Mouse (Mus musculus) macrophage (primary cell): Measurements from ENCODE around the gene Wars. TPM values are rescaled to one million over a fixed set of nuclear protein-coding genes. Genes with fewer than 3 reads are reported as not detected.

ENCODE experiments used
- H3K27ac ChIP-seq: fragments of 350-480 bp; formaldehyde crosslinking; 2 replicates; pipeline ENCODE4 v1.9.0; 2021
- H3K36me3 ChIP-seq: fragments of 350-480 bp; formaldehyde crosslinking; 2 replicates; pipeline ENCODE4 v1.9.0; 2021; ENCODE audit errors: inconsistent target
- H3K4me3 ChIP-seq: fragments of 350-480 bp; formaldehyde crosslinking; 2 replicates; pipeline ENCODE4 v1.9.0; 2021; ENCODE audit errors: inconsistent target
- H3K79me2 ChIP-seq: fragments of 350-480 bp; formaldehyde crosslinking; 2 replicates; pipeline ENCODE4 v1.9.0; 2021; ENCODE audit errors: inconsistent target
- WGBS: methylation state at CpG from one replicate; pipeline ENCODE4 v1.1.7; 2026; ENCODE audit warnings: inconsistent platforms; ENCODE audit not compliant: missing documents; 5-methylcytosine and 5-hydroxymethylcytosine counted together
- polyA plus RNA-seq: library from polyadenylated mRNA; stranded (reverse); fragments of 250-400 nt; gene quantifications from 3 replicates; pipeline ENCODE4 v1.2.4, GENCODE M21; 2018; ENCODE audit warnings: inconsistent platforms

The Wars gene
- polyA plus RNA-seq, 1 experiment from 2014 or later: 29.2 TPM

DNA sequence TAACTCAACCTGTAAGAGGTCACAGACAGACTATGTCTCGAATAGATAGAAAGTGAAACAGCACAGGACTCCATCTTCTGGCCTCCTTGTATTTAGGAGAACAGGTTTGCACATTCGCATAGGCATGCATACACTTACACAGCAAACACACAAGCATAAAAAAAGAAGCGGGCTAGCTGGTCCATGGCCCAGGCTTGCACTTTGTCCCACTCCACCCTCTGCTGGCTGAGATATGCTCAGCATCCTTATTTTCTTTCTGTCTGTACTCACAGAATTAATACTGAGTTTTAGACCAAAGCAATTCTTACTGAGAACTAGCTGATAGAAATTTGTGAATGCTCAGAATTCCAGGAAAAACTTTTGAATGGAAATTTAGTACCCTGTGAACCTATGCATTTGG, 2.0 kb upstream of the Wars start:
- Histone ChIP-seq H3K27ac (no peak overlapping the region), H3K36me3 (0 out of 2 replicates have a peak, but pooled peaks cover 10% of the 10 kb centered on the region), H3K4me3 (no peak overlapping the region), H3K79me2 (peaks cover 23% of the 10 kb centered on the region)
- WGBS: 45% methylated on average over 2 of the region's 3 CpGs

- peaks cover 39% of the 10 kb centered on the region for H3K79me2 ChIP-seq
- H3K4me3 ChIP-seq: peak overlapping the region; percentile 84
- peak overlapping the region; percentile 38 for H3K27ac ChIP-seq
- peaks cover 18% of the 10 kb centered on the region; the same call in 1 of the 2 replicates for H3K36me3 ChIP-seq
- 1% methylated on average over 5 of the region's 7 CpGs for WGBS
These were observed 450 bp upstream of the Wars start for GRCm38 (mm10) chr12:108894432-108894816.

DNA sequence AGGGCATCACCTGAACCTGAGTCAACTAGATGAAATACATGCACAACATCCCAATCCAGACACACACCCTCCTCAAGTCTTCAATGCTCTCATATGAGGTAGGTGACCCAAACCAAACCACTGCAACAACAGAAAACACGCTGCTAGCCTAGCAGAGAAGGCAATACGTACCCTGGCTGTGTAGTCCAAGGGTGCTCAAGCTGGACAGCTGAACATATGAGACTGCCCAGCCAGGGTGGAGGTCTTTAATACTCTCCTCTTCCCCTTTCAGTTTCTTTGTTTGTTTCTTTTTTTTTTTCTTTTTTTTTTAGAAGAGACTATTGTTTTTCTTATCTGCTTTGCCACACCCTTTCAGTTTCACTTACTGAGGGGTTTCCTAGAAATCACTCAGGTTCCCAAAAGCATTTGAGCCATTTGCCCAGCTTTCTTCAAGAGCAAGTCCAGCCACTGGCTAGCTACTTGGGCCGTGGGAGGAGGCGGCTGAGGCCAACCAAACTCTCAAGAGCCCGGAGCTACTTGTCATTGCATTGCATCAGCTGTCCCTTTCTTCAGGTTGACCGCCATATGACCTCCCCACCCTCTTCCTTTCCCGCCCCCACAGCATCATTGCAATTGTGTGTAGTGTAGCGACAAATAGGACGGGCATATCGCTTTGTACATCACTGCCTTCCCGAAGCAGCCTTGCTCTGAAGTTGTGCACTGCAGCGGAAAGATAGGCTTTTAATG, 822 bp downstream of the Wars start, which contains the start of gene Wdr25:
Gene Wdr25 (plus strand): TSS at position 643 of the 726 bp plus-strand sequence.
- peak within 1 kb of the TSS; percentile 55 for H3K27ac ChIP-seq
- WGBS: 16% methylated on average over 12 of the region's 12 CpGs
- H3K79me2 ChIP-seq: peaks cover 43% of the 10 kb centered on the region
- H3K36me3 ChIP-seq: peaks cover 14% of the 10 kb centered on the region; the same call in 1 of the 2 replicates
- peak within 1 kb of the TSS; percentile 84 for H3K4me3 ChIP-seq

DNA sequence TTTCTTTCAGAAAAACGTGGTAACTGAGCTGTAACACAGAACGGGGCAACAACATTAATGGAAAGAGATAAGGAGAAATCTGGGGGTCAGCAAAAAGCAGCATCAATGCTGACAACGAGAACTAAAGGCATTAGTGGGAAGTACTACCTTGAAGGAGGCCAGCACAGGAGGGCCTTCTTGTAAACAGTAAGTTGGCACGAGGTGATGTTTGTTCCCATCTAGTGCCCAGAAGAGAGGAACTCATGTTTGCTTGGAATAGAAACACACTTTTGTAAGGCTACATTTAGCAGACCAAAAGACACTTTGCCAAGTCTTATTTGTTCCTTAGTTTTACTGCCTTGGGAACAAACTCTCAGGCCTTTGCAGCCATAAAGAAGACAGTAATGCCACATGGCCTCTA, 5.3 kb downstream of the Wars start:
- 89% methylated on average over 4 of the region's 4 CpGs for WGBS
- H3K27ac ChIP-seq: no peak overlapping the region
- peaks cover 52% of the 10 kb centered on the region for H3K36me3 ChIP-seq
- no peak overlapping the region for H3K4me3 ChIP-seq
- peaks cover 43% of the 10 kb centered on the region for H3K79me2 ChIP-seq

DNA sequence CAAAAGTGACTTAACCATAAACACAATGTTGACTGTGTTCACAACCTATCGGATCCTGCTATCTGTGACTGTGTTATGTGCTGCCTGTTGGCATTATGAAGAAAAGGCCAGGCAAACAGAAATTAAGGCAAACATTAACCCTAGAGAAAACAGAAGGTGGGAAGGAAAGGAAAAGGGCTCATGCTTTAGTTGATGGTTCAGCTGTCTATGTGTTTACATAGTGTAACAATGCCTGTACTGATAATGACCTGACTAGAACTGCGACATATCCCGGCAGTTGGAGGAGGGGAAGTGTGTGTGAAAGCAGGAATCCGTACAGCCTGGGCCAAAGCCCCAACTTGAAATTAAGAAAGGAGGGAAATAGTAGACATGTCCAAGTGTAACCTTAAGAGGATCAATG, 6.9 kb downstream of the Wars start:
- Histone ChIP-seq H3K36me3 (peaks cover 68% of the 10 kb centered on the region), H3K79me2 (peaks cover 30% of the 10 kb centered on the region), H3K27ac (no peak overlapping the region), H3K4me3 (no peak overlapping the region)
- WGBS: 95% methylated on average over 4 of the region's 4 CpGs

- H3K79me2 ChIP-seq: peaks cover 18% of the 10 kb centered on the region
- H3K27ac ChIP-seq: no peak overlapping the region
- H3K4me3 ChIP-seq: no peak overlapping the region
- peaks cover 79% of the 10 kb centered on the region for H3K36me3 ChIP-seq
- 92% methylated on average over 1 of the region's 1 CpGs for WGBS
These were observed 8.1 kb downstream of the Wars start for GRCm38 (mm10) chr12:108885906-108886305.

GRCm38 (mm10) chr12:108882776-108883175, 11.2 kb downstream of the Wars start:
- Histone ChIP-seq H3K36me3 (peaks cover 94% of the 10 kb centered on the region), H3K4me3 (no peak overlapping the region), H3K79me2 (no peaks in the 10 kb centered on the region; the same call in 1 of the 2 replicates), H3K27ac (no peak overlapping the region)
- 92% methylated on average over 8 of the region's 8 CpGs for WGBS

DNA sequence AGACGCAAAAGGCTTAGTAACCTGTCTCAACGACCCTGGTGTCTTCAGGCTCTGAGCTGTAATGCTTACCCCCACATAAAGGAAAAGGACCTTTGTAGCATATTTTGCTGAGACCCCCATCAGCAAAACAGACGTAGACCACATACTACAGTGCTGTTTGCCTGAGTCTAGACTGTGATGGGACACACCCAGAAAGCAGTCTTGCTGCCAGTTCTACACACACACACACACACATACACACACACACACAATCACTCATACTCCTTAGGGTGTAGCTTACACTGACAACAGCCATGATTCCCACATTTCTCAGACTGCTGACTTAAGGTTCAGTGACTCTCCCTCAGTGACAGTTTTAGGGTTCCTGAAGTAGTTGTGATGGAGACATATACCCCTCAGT, 12.8 kb downstream of the Wars start:
- Histone ChIP-seq H3K4me3 (no peak overlapping the region), H3K27ac (no peak overlapping the region), H3K36me3 (peaks cover 85% of the 10 kb centered on the region), H3K79me2 (no peaks in the 10 kb centered on the region; the same call in 1 of the 2 replicates)
- WGBS: 94% methylated on average over 3 of the region's 3 CpGs

DNA sequence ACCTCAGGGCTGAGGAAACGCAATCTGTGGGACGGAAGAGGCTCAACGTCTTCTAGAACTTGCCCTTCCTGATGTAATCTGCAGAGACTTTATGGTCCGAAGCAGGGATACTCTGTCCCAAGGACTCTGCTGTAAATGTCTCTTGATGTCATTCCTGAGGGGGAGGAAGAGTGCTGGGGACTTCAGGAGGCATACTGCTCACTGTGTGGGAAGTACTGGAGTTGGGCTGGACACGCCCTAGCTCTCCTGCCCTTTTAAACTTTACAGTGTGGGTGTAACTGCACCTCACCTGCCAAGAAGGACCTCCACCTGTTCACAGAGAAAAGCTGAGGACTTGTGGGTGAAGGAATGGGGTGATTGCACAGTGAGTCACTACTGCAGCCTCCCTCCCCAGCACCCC, 13.4 kb downstream of the Wars start:
- Histone ChIP-seq H3K36me3 (peaks cover 85% of the 10 kb centered on the region), H3K4me3 (no peak overlapping the region), H3K27ac (no peak overlapping the region), H3K79me2 (no peaks in the 10 kb centered on the region; the same call in 1 of the 2 replicates)
- 87% methylated on average over 5 of the region's 5 CpGs for WGBS

DNA sequence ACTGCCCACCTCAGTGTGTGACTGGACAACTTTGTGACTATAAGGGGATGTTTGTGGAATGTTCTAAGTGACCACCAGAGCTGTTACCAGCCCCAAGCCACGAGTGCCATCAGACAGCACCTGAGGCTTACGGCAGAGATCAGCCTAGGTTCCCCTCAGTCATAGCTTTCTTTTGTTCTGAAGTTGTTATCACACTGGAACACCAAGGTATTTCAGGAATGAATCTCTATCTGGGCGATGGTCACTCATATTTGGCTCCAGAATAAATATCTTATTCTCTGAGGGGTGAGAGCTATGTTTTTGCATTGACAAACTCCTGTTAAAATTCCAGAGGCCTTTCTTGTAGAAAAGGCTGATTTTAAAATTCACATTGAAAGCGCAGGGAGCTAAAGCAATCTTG, 14.8 kb downstream of the Wars start:
- 99% methylated on average over 4 of the region's 4 CpGs for WGBS
- Histone ChIP-seq H3K79me2 (no peaks in the 10 kb centered on the region; the same call in 1 of the 2 replicates), H3K4me3 (no peak overlapping the region), H3K27ac (no peak overlapping the region), H3K36me3 (peaks cover 87% of the 10 kb centered on the region)

DNA sequence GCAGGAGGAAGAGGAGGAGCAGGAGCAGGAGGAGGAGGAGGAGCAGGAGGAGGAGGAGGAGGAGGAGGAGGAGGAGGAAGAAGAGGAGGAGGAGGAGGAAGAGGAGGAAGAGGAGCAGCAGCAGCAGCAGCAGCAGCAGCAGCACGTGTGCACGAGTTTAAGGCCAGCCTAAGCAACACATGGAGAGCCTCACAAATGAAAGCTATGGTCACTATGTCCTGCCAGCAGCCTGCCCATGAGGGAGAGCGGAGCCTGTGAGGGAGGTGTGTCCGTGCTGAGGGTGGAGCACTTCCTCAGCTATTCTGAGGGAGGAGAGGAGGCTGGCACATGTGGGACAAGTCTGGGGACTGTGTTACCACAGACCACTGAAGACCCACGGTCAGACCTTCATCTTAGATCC, 20.9 kb downstream of the Wars start:
- Histone ChIP-seq H3K36me3 (peaks cover 80% of the 10 kb centered on the region), H3K27ac (no peak overlapping the region), H3K4me3 (no peak overlapping the region), H3K79me2 (no peaks in the 10 kb centered on the region)
- 90% methylated on average over 5 of the region's 5 CpGs for WGBS

DNA sequence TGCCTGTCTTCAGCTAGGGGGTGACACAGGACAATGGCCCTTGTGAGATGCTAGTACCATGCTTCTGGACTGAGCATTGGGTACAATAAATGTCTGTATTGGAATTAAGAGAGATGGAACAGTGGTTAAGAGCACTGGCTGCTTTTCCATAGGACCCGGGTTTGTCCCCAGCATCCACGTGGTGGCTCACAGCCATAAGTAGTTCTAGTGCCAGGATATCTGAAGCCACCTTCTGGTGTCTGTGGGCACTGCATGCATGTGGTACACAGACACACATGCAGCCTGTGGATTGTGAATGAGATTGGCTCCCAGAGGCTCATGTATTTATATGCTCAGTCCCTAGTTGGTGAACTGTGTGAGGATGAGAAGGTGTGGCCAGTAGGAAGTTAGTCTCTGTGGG, 24.4 kb downstream of the Wars start:
- Histone ChIP-seq H3K27ac (no peak overlapping the region), H3K36me3 (peaks cover 90% of the 10 kb centered on the region), H3K4me3 (no peak overlapping the region), H3K79me2 (no peaks in the 10 kb centered on the region)
- 89% methylated on average over 2 of the region's 2 CpGs for WGBS

DNA sequence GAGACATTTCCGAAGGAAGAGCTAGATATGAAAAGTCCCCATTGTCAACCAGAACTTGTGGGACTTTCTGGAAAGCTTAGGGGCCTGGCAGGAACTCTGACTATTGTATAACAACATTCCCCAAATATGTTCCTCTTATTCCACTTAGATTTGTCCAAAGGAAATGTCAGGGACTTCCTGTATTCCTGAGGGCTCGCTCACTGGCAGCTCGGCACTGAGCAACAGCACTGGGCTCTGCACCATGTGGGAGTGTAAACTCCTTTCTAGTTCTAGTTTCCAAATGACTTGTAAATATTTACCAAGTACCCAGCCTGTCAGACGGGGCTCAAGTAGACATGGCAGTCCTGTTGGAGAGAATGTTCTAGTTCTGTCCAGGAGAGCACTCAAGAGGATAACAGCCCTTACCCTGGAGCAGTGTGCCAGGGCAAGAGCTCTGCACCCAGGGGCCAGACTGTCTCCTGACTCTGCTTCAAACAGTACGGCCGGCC, 28.9 kb downstream of the Wars start:
- H3K27ac ChIP-seq: no peak overlapping the region
- H3K4me3 ChIP-seq: no peak overlapping the region
- H3K79me2 ChIP-seq: no peaks in the 10 kb centered on the region
- H3K36me3 ChIP-seq: peaks cover 96% of the 10 kb centered on the region
- WGBS: 93% methylated on average over 6 of the region's 6 CpGs

DNA sequence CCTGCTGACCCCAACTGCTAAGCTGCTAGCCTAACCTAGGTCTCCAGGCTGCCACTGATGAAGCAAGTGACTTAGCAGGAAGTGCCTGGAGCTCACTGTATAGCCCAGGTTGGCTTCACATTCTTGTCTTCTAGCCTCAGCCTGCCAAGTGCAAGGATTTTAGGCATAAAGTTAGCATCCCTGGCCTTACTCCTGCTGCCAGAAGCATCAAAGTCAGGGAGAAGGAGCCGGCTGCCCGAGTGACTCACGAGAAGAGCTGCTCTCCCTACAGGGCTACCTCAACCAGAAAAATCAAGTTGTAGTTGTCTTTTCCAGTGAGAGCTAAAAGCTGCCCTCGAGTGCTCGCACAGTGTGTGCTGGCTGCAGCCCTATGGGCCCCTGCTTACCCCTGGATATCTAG, 35.5 kb downstream of the Wars start:
- peaks cover 37% of the 10 kb centered on the region for H3K36me3 ChIP-seq
- no peak overlapping the region for H3K27ac ChIP-seq
- H3K4me3 ChIP-seq: no peak overlapping the region
- H3K79me2 ChIP-seq: no peaks in the 10 kb centered on the region
- WGBS: 89% methylated on average over 5 of the region's 5 CpGs

DNA sequence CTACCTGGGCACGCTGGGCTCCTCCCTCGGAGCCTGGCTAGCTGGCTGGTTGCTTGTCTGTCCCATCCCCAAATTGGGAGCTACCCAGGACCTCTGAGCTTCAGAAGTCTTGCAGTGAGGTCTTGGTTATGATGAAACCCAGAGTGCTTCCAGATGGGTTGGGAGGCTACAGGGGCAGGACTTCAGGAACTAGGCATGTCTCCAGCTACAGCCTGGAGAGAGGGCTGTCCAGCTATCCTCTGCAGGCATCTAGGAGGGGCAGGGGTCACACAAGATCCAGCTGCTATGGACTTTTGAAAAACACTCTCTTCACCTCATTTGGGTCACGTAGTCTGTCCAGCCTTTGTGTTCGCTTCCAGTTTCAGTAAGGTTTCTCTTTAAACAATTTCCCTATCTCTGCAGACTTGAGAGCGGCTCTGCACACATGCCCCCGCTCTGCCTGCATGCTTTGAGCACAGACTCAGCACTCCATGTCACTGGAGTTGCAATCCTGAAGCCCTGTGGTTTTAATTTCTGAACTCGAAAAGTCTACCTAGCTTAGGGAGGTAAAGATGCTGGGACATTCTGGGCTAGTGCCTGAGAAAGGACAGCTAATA, 36.3 kb downstream of the Wars start:
- Histone ChIP-seq H3K79me2 (no peaks in the 10 kb centered on the region), H3K4me3 (no peak overlapping the region), H3K36me3 (peaks cover 29% of the 10 kb centered on the region), H3K27ac (no peak overlapping the region)
- WGBS: 96% methylated on average over 6 of the region's 7 CpGs
